Mouse (Mus musculus) intestine, embryonic 16.5 days (tissue): ENCODE measurements at regions not wholly inside any gene's neighbourhood (a gene's known extent, or its start where the extent isn't known, plus 50 kb on each side); places are given as distances from the start of the nearest gene placed in this dataset.
A peak's percentile ranks its signal among the peaks of the same experiment; 100 is the strongest.

Experiments
- ATAC-seq: fragments of 200-750 bp; cut with Nextera tagmentation; 2 replicates; pipeline ENCODE4 v1.8.0; 2017; ENCODE audit warnings: moderate TSS enrichment, moderate library complexity
- H3K27ac ChIP-seq: fragments of 300-500 bp; sonication (generic); 2 replicates; pipeline ENCODE4 v1.5.1; 2014; ENCODE audit warnings: mild to moderate bottlenecking, low read length
- H3K27me3 ChIP-seq: fragments of 300-500 bp; sonication (generic); replicated peaks from 2 replicates; pipeline ENCODE4 v1.6.1; 2014; ENCODE audit warnings: low read length, control low read depth, mixed read lengths; ENCODE audit not compliant: control insufficient read depth, insufficient read depth
- H3K36me3 ChIP-seq: fragments of 300-500 bp; sonication (generic); 2 replicates; pipeline ENCODE4 v1.6.1; 2014; ENCODE audit warnings: low read length, control low read depth; ENCODE audit not compliant: control insufficient read depth, insufficient read depth
- H3K4me1 ChIP-seq: fragments of 300-500 bp; sonication (generic); 2 replicates; pipeline ENCODE4 v1.6.1; 2014; ENCODE audit warnings: low read length, control low read depth, mixed read lengths; ENCODE audit not compliant: control insufficient read depth, insufficient read depth
- H3K4me2 ChIP-seq: fragments of 300-500 bp; sonication (generic); 2 replicates; pipeline ENCODE4 v1.6.1; 2014; ENCODE audit warnings: low read depth, low read length, control low read depth
- H3K4me3 ChIP-seq: fragments of 300-500 bp; sonication (generic); 2 replicates; pipeline ENCODE4 v1.5.1; 2014; ENCODE audit warnings: mild to moderate bottlenecking, low read length
- H3K9ac ChIP-seq: fragments of 300-500 bp; sonication (generic); 2 replicates; pipeline ENCODE4 v1.6.1; 2014; ENCODE audit warnings: low read depth, low read length
- H3K9me3 ChIP-seq: fragments of 300-500 bp; sonication (generic); 2 replicates; pipeline ENCODE4 v1.6.1; 2016; ENCODE audit warnings: low read length, control low read depth; ENCODE audit not compliant: control insufficient read depth
- WGBS: fragments of 180-500 bp; shearing (Covaris S2); extraction: QIAGEN DNeasy Blood & Tissue Kit; methylation state at CpG from one replicate; pipeline ENCODE4 v1.1.7; 2014; 5-methylcytosine and 5-hydroxymethylcytosine counted together

GRCm38 (mm10) chr4:87670167-87670566 is 363.0 kb downstream of the Mllt3 start:
- ATAC-seq: peak; percentile 55
- Histone ChIP-seq H3K27me3 (no peaks in the 10 kb centered on the region), H3K9ac (no peak overlapping the region), H3K4me1 (0 out of 2 replicates have a peak, but pooled peaks cover 3% of the 10 kb centered on the region), H3K9me3 (no peaks in the 10 kb centered on the region), H3K36me3 (no peaks in the 10 kb centered on the region), H3K4me2 (no peak overlapping the region), H3K4me3 (no peak overlapping the region), H3K27ac (no peak overlapping the region)
- WGBS: 57% methylated on average over 2 of the region's 2 CpGs

DNA sequence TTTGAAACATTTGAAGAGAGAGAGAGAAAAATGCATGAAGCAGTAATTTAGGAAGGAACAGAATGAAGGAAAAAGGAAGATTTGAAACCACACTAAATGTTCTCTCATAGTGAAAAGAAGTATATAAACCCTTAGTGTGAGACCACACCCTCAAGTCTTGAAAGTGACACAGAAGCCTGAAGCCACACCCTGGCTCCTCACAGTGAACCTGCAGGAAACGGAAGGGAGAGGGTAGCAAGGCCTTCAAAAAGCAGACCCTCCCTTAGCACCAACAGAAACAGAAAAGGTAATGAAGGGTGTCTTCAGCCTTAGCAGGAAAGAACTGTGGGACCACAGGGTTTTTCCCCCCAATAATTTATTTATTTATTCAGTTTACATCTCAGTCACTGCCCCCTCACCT is 363.7 kb downstream of the Mllt3 start:
- ATAC-seq: peak; percentile 46; the same call in 1 of the 2 replicates
- Histone ChIP-seq H3K9ac (no peak overlapping the region), H3K4me1 (0 out of 2 replicates have a peak, but pooled peaks cover 3% of the 10 kb centered on the region), H3K4me2 (no peak overlapping the region), H3K36me3 (no peaks in the 10 kb centered on the region), H3K9me3 (no peaks in the 10 kb centered on the region), H3K27me3 (no peaks in the 10 kb centered on the region), H3K27ac (no peak overlapping the region), H3K4me3 (no peak overlapping the region)
- WGBS: 46% methylated on average over 1 of the region's 1 CpGs

- Histone ChIP-seq H3K4me2 (no peak overlapping the region), H3K9me3 (no peaks in the 10 kb centered on the region), H3K9ac (no peak overlapping the region), H3K27me3 (no peaks in the 10 kb centered on the region), H3K27ac (no peak overlapping the region), H3K4me3 (no peak overlapping the region), H3K4me1 (0 out of 2 replicates have a peak, but pooled peaks cover 3% of the 10 kb centered on the region), H3K36me3 (no peaks in the 10 kb centered on the region)
- WGBS: 36% methylated on average over 3 of the region's 3 CpGs
- no peak for ATAC-seq
Measured at GRCm38 (mm10) chr4:87668314-87668713, 364.9 kb downstream of the Mllt3 start.

- Histone ChIP-seq H3K9ac (no peak overlapping the region), H3K36me3 (no peaks in the 10 kb centered on the region), H3K4me2 (no peak overlapping the region), H3K27me3 (no peaks in the 10 kb centered on the region), H3K27ac (no peak overlapping the region), H3K9me3 (no peaks in the 10 kb centered on the region), H3K4me3 (no peak overlapping the region), H3K4me1 (0 out of 2 replicates have a peak, but pooled peaks cover 3% of the 10 kb centered on the region)
- 73% methylated on average over 5 of the region's 5 CpGs for WGBS
- no peak for ATAC-seq
Measured at GRCm38 (mm10) chr4:87667556-87668154, 365.5 kb downstream of the Mllt3 start.

DNA sequence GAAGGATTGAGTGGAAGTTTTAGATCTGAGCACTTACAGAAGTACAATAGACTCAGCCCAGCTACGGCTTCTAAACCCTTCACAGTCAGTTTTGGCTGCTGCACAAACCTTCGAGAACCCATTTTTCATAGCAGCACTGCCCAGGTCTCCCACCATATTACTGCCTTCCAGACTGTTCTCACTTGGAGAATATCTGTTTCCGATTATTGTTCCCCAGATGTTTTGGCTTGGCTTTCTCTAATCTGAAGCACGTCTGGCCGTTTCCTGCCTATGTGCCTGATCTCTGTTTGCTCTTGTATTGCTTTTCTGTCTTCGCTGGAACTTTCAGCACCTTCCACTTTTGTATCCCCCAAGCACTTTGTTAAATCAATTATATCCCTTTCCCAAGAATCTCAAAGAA is 368.0 kb downstream of the Mllt3 start:
- no peak overlapping the region for H3K4me3 ChIP-seq
- H3K36me3 ChIP-seq: no peaks in the 10 kb centered on the region
- no peak overlapping the region for H3K27ac ChIP-seq
- WGBS: 66% methylated on average over 6 of the region's 6 CpGs
- no peak for ATAC-seq
- H3K9ac ChIP-seq: no peak overlapping the region
- 0 out of 2 replicates have a peak, but pooled peaks cover 3% of the 10 kb centered on the region for H3K4me1 ChIP-seq
- H3K27me3 ChIP-seq: no peaks in the 10 kb centered on the region
- no peaks in the 10 kb centered on the region for H3K9me3 ChIP-seq
- H3K4me2 ChIP-seq: no peak overlapping the region

DNA sequence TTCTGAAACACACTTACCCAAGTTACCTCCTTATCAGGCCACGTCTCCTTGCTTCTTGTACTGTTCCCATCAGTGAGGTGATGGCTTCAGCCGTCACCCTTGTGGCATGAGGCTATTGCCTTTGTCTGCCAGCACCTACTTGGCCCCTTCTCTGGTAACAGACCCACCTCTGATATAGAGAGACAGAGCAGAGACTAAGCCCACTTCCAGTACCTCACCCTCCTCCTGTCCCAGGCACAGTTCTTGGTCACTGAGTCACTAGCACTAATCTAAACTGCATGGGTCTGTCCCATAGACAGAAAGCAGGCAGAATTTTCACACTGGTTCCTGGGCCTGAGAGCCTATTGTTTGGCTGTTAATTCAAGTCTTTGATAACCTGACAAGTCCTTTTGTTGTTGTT is 370.3 kb downstream of the Mllt3 start:
- ATAC-seq: no peak
- H3K9ac ChIP-seq: no peak overlapping the region
- H3K4me2 ChIP-seq: no peak overlapping the region
- no peaks in the 10 kb centered on the region for H3K9me3 ChIP-seq
- no peak overlapping the region for H3K4me3 ChIP-seq
- H3K36me3 ChIP-seq: no peaks in the 10 kb centered on the region
- H3K27ac ChIP-seq: no peak overlapping the region
- no peaks in the 10 kb centered on the region for H3K27me3 ChIP-seq
- H3K4me1 ChIP-seq: peaks cover 3% of the 10 kb centered on the region; the same call in 1 of the 2 replicates
- 85% methylated on average over 2 of the region's 2 CpGs for WGBS

GRCm38 (mm10) chr4:87658316-87658715 is 374.8 kb downstream of the Mllt3 start:
- no peaks in the 10 kb centered on the region for H3K27me3 ChIP-seq
- ATAC-seq: no peak
- no peak overlapping the region for H3K4me2 ChIP-seq
- no peak overlapping the region for H3K9ac ChIP-seq
- WGBS: 34% methylated on average over 4 of the region's 4 CpGs
- peaks cover 3% of the 10 kb centered on the region; the same call in 1 of the 2 replicates for H3K4me1 ChIP-seq
- no peak overlapping the region for H3K27ac ChIP-seq
- H3K9me3 ChIP-seq: no peaks in the 10 kb centered on the region
- H3K36me3 ChIP-seq: no peaks in the 10 kb centered on the region
- no peak overlapping the region for H3K4me3 ChIP-seq

- Histone ChIP-seq H3K4me3 (no peak overlapping the region), H3K27ac (no peak overlapping the region), H3K36me3 (no peaks in the 10 kb centered on the region), H3K4me2 (no peak overlapping the region), H3K9me3 (no peaks in the 10 kb centered on the region), H3K27me3 (no peaks in the 10 kb centered on the region), H3K4me1 (peaks cover 3% of the 10 kb centered on the region; the same call in 1 of the 2 replicates), H3K9ac (no peak overlapping the region)
- 20% methylated on average over 2 of the region's 2 CpGs for WGBS
- ATAC-seq: no peak
Measured at GRCm38 (mm10) chr4:87657855-87658254, 375.3 kb downstream of the Mllt3 start.

DNA sequence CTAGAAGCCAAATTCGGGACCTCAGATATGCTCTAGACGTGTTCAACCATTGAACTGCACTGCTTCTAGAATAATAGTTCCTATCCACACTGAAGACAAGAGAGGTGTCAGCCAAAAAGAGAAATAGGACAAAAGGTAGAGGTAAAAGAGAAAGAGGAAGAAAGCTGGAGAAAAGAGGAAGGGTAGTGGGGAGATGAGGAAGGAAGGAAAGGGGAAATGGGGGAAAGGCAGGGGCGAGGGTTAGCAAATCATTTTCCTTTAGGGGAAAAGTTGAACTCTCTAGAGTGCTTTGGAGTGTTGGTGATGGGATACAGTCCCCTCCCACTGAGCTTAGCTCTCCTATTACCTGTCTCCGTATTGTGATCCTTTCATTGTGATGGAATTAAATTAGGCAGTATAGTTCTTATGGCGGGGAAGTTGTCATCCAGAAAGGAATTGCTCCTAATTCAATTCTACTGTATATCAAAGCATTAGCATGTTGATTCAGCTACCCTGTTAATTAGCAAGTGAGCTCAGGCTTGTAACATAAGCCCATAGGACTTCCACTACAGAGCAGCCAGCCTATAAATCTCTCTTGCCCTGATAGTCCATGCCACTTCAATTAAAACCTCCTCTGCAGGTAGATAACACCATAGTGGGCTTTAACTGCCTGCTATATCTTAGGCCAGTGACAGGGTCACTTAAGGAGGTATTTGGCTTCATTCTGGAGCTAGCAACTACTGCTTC is 379.6 kb downstream of the Mllt3 start:
- ATAC-seq: no peak
- 78% methylated on average over 5 of the region's 5 CpGs for WGBS

More for the DNA sequence above, 379.6 kb downstream of the Mllt3 start:
- no peak overlapping the region for H3K27ac ChIP-seq
- no peaks in the 10 kb centered on the region for H3K9me3 ChIP-seq
- H3K4me2 ChIP-seq: no peak overlapping the region
- H3K4me3 ChIP-seq: no peak overlapping the region
- peaks cover 3% of the 10 kb centered on the region; the same call in 1 of the 2 replicates for H3K4me1 ChIP-seq
- no peak overlapping the region for H3K9ac ChIP-seq
- H3K27me3 ChIP-seq: no peaks in the 10 kb centered on the region
- H3K36me3 ChIP-seq: no peaks in the 10 kb centered on the region
